Mouse (Mus musculus) forebrain, embryonic 15.5 days (tissue): ENCODE data around the gene Haspin. TPM values are rescaled to one million over a fixed set of nuclear protein-coding genes. Genes with fewer than 3 reads are reported as not detected.
A peak's percentile ranks its signal among the peaks of the same experiment; 100 is the strongest.

Experiments
- ATAC-seq: fragments of 200-750 bp; cut with Nextera tagmentation; replicated peaks from 2 replicates; pipeline ENCODE4 v1.8.0; 2017; ENCODE audit warnings: mild to moderate bottlenecking, moderate TSS enrichment, moderate library complexity
- H3K27ac ChIP-seq: fragments of 300-500 bp; sonication (generic); replicated peaks from 2 replicates; pipeline ENCODE4 v1.5.1; 2015; ENCODE audit warnings: mild to moderate bottlenecking, inconsistent platforms
- H3K27me3 ChIP-seq: fragments of 300-500 bp; sonication (generic); 2 replicates; pipeline ENCODE4 v1.6.1; 2015; ENCODE audit warnings: inconsistent platforms
- H3K36me3 ChIP-seq: fragments of 300-500 bp; sonication (generic); 2 replicates; pipeline ENCODE4 v1.6.1; 2015; ENCODE audit warnings: mild to moderate bottlenecking, inconsistent platforms
- H3K4me1 ChIP-seq: fragments of 300-500 bp; sonication (generic); 2 replicates; pipeline ENCODE4 v1.6.1; 2015; ENCODE audit warnings: inconsistent platforms
- H3K4me2 ChIP-seq: fragments of 300-500 bp; sonication (generic); replicated peaks from 2 replicates; pipeline ENCODE4 v1.6.1; 2015; ENCODE audit warnings: mild to moderate bottlenecking, inconsistent platforms
- H3K4me3 ChIP-seq: fragments of 300-500 bp; sonication (generic); 2 replicates; pipeline ENCODE4 v1.5.1; 2015; ENCODE audit warnings: mild to moderate bottlenecking, inconsistent platforms
- H3K9ac ChIP-seq: fragments of 300-500 bp; sonication (generic); replicated peaks from 2 replicates; pipeline ENCODE4 v1.6.1; 2015; ENCODE audit warnings: mild to moderate bottlenecking, inconsistent platforms
- H3K9me3 ChIP-seq: fragments of 300-500 bp; sonication (generic); 2 replicates; pipeline ENCODE4 v1.6.1; 2016; ENCODE audit warnings: inconsistent platforms
- whole genome bisulfite sequencing: fragments of 180-500 bp; shearing (Covaris S2); methylation state at CpG from one replicate; pipeline ENCODE4 v1.1.7; 2015; ENCODE audit warnings: mixed read lengths; 5-methylcytosine and 5-hydroxymethylcytosine counted together
- polyA plus RNA-seq: library from polyadenylated mRNA; unstranded; fragments of >200 nt; fragmentation: Nextera tagmentation; extraction: Ambion mirVana; gene quantifications from 2 replicates; pipeline ENCODE4 v1.2.1, GENCODE M21; 2015

Haspin gene
- polyA plus RNA-seq: 7.6 and 7.7 TPM in 2 replicates

DNA sequence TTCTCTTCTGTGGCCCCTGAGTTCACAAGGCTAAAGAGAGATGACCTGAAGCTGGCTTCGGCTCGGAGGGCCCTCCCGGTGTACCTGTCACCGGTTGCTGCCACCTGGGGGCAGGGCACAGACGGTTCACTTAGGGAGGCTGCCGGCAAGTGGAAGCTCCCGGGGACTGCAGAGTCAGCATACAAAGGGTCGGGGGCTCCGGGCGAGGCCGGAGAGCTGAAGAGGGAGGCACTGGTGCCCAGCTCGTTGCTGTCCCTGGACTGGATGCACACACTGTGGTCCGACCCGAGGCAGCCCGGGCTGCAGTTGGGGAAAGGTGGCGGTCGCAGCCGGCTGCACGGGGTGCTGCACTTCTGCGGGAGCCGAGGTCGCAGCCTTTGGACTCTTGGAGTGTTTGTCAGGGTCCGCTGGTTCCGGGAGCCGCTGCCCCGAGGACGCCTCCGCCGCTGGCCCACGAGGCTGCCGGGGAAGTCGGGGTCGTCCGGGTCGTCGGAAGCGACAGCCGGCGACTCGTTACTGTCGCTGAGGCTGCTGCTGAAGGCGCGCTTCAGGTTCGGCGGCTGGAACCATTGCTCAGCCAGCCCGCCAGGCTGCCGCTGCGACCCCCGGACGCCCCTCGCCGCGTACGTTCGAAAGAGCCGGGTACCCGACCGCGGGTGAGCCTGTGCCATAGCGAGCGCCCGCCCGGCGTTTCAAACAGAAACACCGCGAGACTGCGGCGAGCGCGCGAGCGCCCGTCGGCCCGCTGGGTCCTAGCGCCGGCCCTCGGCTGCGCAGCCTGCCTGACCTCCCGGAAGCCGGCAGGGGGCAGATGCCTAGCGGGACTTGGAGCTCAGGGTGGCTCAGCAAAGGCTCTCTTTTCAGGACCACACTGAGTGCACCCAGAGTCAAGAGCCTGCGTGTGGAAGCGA is at the start of gene Haspin:
Gene Haspin, minus strand, starts transcription at position 704 of the 911 bp plus-strand sequence.
- no peaks in the 10 kb centered on the region for H3K9me3 ChIP-seq
- peaks cover 26% of the 10 kb centered on the region for H3K4me1 ChIP-seq
- H3K27me3 ChIP-seq: no peaks in the 10 kb centered on the region
- no peaks in the 10 kb centered on the region for H3K36me3 ChIP-seq
- under 1% methylated on average over 83 of the region's 84 CpGs for WGBS
- H3K4me3 ChIP-seq: peak within 1 kb of the TSS; percentile 89
- peak; percentile 97 for ATAC-seq
- no peak within 1 kb of the TSS for H3K27ac ChIP-seq
- H3K9ac ChIP-seq: peak within 1 kb of the TSS; percentile 62
- H3K4me2 ChIP-seq: peak within 1 kb of the TSS; percentile 90

DNA sequence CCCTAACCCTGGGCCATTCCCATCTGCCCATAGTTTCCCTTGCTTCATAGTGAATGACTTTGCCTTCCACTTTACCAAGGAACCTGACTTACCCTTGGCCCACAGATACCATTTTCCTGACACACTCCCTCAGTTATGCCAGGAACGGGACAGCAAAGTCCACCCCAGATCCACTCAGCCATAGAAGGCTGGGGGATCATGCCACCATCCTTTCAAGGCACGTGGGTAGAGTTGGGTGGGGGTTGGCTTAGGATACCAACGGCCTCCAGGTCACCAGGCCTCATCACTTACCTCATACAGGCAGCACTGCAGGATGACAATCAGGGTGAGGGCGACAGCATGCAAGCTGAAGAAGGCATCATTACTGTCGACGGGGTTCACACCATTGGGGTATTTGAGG is 49.1 kb upstream of the Haspin start:
- ATAC-seq: no peak
- Histone ChIP-seq H3K9ac (no peak overlapping the region), H3K9me3 (no peaks in the 10 kb centered on the region), H3K27me3 (no peaks in the 10 kb centered on the region), H3K4me3 (no peak overlapping the region), H3K4me1 (no peaks in the 10 kb centered on the region), H3K4me2 (no peak overlapping the region), H3K27ac (no peak overlapping the region), H3K36me3 (peaks cover 69% of the 10 kb centered on the region)
- WGBS: 85% methylated on average over 6 of the region's 6 CpGs

DNA sequence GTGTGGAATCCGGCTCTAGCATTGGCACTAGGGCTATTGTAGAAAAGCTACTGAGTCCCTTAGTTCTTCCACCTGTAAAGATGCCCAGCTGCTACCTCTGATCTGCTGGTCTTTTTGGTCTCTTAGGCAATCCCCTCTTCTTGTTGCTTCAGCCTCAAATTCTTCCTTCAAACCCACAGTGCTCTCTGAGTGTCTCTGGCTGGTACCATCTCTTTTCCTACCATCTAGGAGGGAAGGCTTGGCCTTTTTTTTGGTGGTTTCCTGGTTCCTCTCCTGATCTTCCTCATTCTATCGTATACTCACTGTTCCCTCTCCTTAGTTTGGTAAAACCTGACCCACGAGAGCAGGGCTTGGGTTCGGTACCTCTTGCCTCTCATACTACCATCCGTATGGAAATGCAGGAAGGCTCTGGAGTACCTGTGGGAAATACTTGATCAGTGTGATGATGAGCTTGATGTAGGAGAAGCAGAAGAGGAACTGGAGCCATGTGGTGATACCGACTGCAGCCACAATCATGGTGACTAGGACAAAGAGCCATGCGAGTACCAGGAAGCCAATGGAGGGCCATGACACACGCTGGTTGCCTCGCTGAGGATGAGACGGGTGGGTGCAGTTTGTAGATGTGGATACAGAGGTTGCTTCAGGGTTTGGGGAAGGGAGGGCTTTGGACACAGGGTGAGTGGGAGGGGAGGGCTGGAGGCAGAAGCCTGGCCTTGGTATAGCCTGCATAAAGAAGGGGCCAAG is 48.0 kb upstream of the Haspin start:
- no peak overlapping the region for H3K27ac ChIP-seq

DNA sequence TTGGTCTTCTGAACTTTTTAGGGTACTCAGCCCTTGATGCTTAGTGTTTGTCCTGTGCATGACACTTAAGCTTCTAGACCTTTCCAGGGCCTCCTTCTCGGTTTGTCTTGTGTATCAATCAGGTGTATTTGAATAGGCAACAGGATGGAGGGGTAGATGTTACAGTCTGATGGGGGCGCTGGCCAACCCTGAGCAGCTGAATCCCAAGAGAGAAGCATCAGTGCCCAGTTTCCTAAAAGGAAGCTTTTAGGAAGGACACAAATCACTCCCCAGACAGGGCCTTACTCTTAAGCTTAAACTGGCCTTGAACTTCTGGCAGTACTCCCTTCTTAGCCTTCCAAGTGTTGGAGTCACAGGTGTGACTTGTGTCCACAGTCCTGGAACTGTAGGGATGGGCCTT is 39.8 kb upstream of the Haspin start:
- peak overlapping the region; percentile 62 for H3K4me2 ChIP-seq
- no peak for ATAC-seq
- WGBS: 7% methylated on average over 2 of the region's 2 CpGs
- H3K4me3 ChIP-seq: peak overlapping the region; percentile 69
- no peaks in the 10 kb centered on the region for H3K27me3 ChIP-seq
- peak overlapping the region; percentile 82 for H3K9ac ChIP-seq
- H3K36me3 ChIP-seq: peaks cover 14% of the 10 kb centered on the region
- peaks cover 34% of the 10 kb centered on the region for H3K4me1 ChIP-seq
- no peaks in the 10 kb centered on the region for H3K9me3 ChIP-seq
- peak overlapping the region; percentile 86 for H3K27ac ChIP-seq

More for the DNA sequence above, 48.0 kb upstream of the Haspin start:
- Histone ChIP-seq H3K36me3 (peaks cover 67% of the 10 kb centered on the region), H3K4me2 (no peak overlapping the region), H3K27me3 (no peaks in the 10 kb centered on the region), H3K4me3 (no peak overlapping the region), H3K9me3 (no peaks in the 10 kb centered on the region), H3K9ac (no peak overlapping the region), H3K4me1 (no peaks in the 10 kb centered on the region)
- WGBS: 94% methylated on average over 10 of the region's 10 CpGs
- ATAC-seq: no peak

DNA sequence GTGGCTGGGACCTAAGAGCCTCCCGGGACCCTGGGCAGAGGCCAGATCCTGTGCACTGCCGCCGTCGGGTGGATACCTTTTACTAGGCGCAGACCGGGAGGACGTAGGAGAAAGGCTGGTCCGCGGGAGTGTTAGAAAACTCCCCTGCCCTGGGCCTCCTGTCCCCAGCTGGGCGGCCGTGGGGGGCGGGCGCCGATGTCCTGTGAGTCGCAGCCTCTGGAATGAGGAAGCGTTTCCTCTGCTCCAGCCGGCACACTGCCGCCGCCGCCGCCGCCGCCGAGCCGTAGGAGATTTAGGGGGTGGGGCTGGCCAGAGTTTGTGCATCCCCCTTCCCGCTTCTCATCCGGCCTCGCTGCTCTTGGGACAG is 39.4 kb upstream of the Haspin start:
- 0% methylated on average over 28 of the region's 28 CpGs for WGBS
- Histone ChIP-seq H3K27me3 (no peaks in the 10 kb centered on the region), H3K36me3 (peaks cover 13% of the 10 kb centered on the region), H3K9ac (peak overlapping the region; percentile 82), H3K4me1 (peaks cover 34% of the 10 kb centered on the region), H3K27ac (peak overlapping the region; percentile 86), H3K4me3 (peak overlapping the region; percentile 69), H3K9me3 (no peaks in the 10 kb centered on the region), H3K4me2 (peak overlapping the region; percentile 62)
- ATAC-seq: peak; percentile 61

DNA sequence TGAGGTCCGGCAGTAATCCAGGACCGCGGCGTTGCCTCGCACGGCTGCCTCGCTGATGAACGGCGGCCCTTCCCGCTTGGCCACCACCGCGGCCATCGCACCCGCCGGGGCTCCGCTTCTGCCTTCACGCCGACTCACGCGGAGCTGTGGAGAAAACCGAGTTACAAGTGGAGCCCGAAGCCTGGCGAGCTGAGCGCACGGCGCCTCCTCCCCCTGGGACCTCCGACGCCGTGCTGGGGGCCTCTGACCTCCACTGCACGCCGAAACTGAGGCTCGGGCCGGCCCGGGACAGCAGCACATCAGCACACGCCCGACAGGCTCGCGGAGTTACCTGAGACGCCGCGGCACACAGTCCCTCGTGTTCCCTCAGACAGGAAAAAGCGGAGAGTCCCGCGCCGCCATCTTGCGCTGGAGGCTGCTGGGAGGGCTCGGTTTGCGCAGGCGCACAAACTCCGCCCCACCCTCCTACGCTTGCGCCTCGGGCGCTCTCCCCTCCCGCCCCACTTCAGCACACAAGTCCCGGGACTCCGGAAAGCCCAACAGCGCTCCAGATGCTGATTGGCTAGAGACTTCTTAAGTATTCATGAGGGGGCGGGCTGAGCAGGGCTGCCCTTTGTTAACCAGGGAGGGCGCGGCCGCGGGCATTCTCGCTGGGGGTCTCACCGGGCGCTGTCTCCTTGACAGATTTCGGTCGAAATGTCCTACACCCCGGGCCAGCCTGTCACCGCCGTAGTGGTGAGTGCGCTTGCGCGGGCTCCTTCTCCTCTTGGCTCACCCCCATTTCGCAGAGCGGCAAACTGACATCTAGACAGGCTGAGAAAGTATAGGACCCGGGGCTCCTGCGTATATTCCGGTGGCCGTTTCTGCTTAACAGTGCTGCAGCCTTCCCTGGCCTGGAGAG is 38.8 kb upstream of the Haspin start, which contains the start of the genes Emc6 and Tax1bp3:
Gene Emc6, minus strand, starts transcription at position 430 of the 901 bp plus-strand sequence.
Gene Tax1bp3, plus strand, starts transcription at position 476 of the 901 bp plus-strand sequence.
- H3K27ac ChIP-seq: peak within 1 kb of the TSS; percentile 86
- H3K36me3 ChIP-seq: peaks cover 8% of the 10 kb centered on the region; the same call in 1 of the 2 replicates
- WGBS: 0% methylated on average over 74 of the region's 81 CpGs
- H3K4me1 ChIP-seq: peaks cover 34% of the 10 kb centered on the region
- peak within 1 kb of the TSS; percentile 62 for H3K4me2 ChIP-seq
- peak; percentile 98 for ATAC-seq
- peak within 1 kb of the TSS; percentile 82 for H3K9ac ChIP-seq
- H3K27me3 ChIP-seq: no peaks in the 10 kb centered on the region
- peak within 1 kb of the TSS; percentile 69 for H3K4me3 ChIP-seq
- H3K9me3 ChIP-seq: no peaks in the 10 kb centered on the region

GRCm38 (mm10) chr11:73176186-73176585 is 38.1 kb upstream of the Haspin start:
- Histone ChIP-seq H3K4me3 (peak overlapping the region; percentile 69), H3K4me2 (peak overlapping the region; percentile 62), H3K27ac (peak overlapping the region; percentile 85), H3K36me3 (peaks cover 7% of the 10 kb centered on the region; the same call in 1 of the 2 replicates), H3K9ac (peak overlapping the region; percentile 69), H3K27me3 (no peaks in the 10 kb centered on the region), H3K9me3 (no peaks in the 10 kb centered on the region), H3K4me1 (peaks cover 34% of the 10 kb centered on the region)
- ATAC-seq: no peak
- under 1% methylated on average over 15 of the region's 15 CpGs for WGBS

DNA sequence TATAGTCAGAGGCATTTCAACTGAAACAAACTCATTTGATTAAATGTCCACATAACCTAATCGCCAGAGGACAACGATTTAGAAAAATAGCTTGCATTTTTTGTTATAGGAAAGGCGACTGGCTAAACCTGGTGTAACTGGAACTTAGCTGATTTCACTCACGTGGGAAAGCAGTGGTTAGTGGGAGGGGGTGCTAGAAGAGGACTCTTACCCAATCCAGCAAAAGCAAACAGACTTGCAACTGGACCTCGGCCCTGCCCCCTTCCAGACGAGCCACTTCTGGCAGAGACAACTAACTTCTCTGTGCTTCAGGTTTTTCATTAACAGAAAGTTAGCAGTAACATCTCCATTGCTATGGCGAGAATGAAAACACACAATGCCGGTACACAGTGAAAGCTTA is 37.5 kb upstream of the Haspin start:
- H3K4me2 ChIP-seq: peak overlapping the region; percentile 62
- H3K9ac ChIP-seq: 0 out of 2 replicates have a peak overlapping the region, but pooled peaks have one; percentile 69
- 56% methylated on average over 8 of the region's 8 CpGs for WGBS
- peak overlapping the region; percentile 69 for H3K4me3 ChIP-seq
- no peak overlapping the region for H3K27ac ChIP-seq
- peaks cover 34% of the 10 kb centered on the region for H3K4me1 ChIP-seq
- ATAC-seq: no peak
- H3K27me3 ChIP-seq: no peaks in the 10 kb centered on the region
- peaks cover 6% of the 10 kb centered on the region; the same call in 1 of the 2 replicates for H3K36me3 ChIP-seq
- H3K9me3 ChIP-seq: no peaks in the 10 kb centered on the region

- no peak for ATAC-seq
- Histone ChIP-seq H3K9ac (no peak overlapping the region), H3K4me1 (peaks cover 15% of the 10 kb centered on the region), H3K36me3 (peaks cover 4% of the 10 kb centered on the region; the same call in 1 of the 2 replicates), H3K4me3 (no peak overlapping the region), H3K9me3 (no peaks in the 10 kb centered on the region), H3K27me3 (no peaks in the 10 kb centered on the region), H3K27ac (no peak overlapping the region), H3K4me2 (no peak overlapping the region)
- 65% methylated on average over 5 of the region's 5 CpGs for WGBS
These were observed 34.1 kb upstream of the Haspin start for GRCm38 (mm10) chr11:73172186-73172585.

- H3K4me3 ChIP-seq: no peak overlapping the region
- H3K9ac ChIP-seq: no peak overlapping the region
- no peak overlapping the region for H3K4me2 ChIP-seq
- no peaks in the 10 kb centered on the region for H3K4me1 ChIP-seq
- no peak for ATAC-seq
- H3K27me3 ChIP-seq: no peaks in the 10 kb centered on the region
- no peaks in the 10 kb centered on the region for H3K9me3 ChIP-seq
- 44% methylated on average over 4 of the region's 4 CpGs for WGBS
- H3K27ac ChIP-seq: no peak overlapping the region
- 0 out of 2 replicates have a peak, but pooled peaks cover 4% of the 10 kb centered on the region for H3K36me3 ChIP-seq
These were observed 31.1 kb upstream of the Haspin start for GRCm38 (mm10) chr11:73169231-73169630.

DNA sequence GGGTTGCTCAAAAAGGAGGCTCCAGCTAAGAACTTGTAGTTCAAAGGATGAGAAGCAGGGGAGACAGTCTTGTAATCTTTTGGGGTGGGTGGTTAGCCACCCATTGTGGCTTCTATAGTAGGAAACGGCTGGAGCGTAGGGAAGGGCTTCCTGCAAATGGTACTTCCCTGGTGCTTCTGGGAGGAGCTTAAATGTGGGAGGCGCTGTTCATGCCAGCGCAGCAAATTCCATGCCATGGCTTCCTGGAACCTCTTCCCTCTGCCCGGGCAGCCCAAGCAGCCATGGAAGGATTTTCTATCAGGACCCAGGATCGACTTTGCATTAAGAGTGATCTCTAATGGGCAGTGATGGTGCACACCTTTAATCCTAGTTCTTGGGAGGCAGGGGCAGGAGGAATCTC is 30.5 kb upstream of the Haspin start:
- H3K4me2 ChIP-seq: no peak overlapping the region
- no peak overlapping the region for H3K4me3 ChIP-seq
- 80% methylated on average over 6 of the region's 6 CpGs for WGBS
- H3K36me3 ChIP-seq: 0 out of 2 replicates have a peak, but pooled peaks cover 3% of the 10 kb centered on the region
- H3K9me3 ChIP-seq: no peaks in the 10 kb centered on the region
- ATAC-seq: no peak
- no peaks in the 10 kb centered on the region for H3K4me1 ChIP-seq
- no peak overlapping the region for H3K9ac ChIP-seq
- H3K27me3 ChIP-seq: no peaks in the 10 kb centered on the region
- no peak overlapping the region for H3K27ac ChIP-seq
